Mouse (Mus musculus) liver, postnatal 0 days (tissue): ENCODE data around the gene Atp8b5.

Experiments
- CTCF ChIP-seq: sonication (generic); IDR thresholded peaks from 2 replicates; pipeline ENCODE4 v1.5.1; 2016; ENCODE audit warnings: antibody characterized with exemption, low read depth
- EP300 ChIP-seq: IDR thresholded peaks from 2 replicates; pipeline ENCODE4 v1.6.1; 2016; ENCODE audit warnings: antibody characterized with exemption, low read depth, mild to moderate bottlenecking

DNA sequence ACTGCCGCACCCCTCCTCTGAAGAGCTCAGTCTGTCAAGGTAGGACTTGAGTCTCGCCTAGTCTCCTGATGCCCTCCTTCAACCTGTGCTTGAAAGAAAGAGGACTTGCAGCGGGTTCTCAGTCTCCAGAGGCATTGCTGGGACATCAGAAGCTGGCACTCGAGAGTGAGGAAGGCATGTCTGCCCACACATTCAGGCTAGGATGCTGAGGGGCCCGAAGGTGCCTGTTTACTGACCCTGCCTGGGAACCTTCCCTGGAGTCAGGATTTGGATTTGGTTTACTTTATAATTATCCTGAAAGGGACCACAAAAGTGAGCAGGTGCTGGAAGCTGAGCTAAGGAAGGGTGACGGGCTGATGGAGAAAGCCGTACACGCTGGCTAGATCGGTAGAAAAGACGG, 134.5 kb downstream of the Atp8b5 start:
- TF ChIP-seq EP300 (no peak), CTCF (no peak)
